Mouse (Mus musculus) left cerebral cortex, postnatal 25 days (tissue): ENCODE results near the gene Olfr487. TPM values are rescaled to one million over a fixed set of nuclear protein-coding genes. Genes with fewer than 3 reads are reported as not detected.
"Not testable (repeated sequence)": the region's sequence is repeated elsewhere in the genome, so short reads cannot be mapped to it uniquely, and the experiment has no call there.

Experiments
- DNase-seq, 2 experiments: peaks; one replicate each; pipeline ENCODE4 v3.0.0; 2022; ENCODE audit warnings: low spot score in 2 of 2, mixed read lengths in 1 of 2
- intact Hi-C: fragments of 180-260 bp; cut with DNase I; formaldehyde crosslinking; loops from one replicate; pipeline ENCODE4 v1.15.1; 2025
- total RNA-seq, 2 experiments: library from RNA; stranded (reverse); gene quantifications; 2 replicates each; pipeline ENCODE4 v1.2.3; 2021

Gene Olfr487
- total RNA-seq, result not detected

DNA sequence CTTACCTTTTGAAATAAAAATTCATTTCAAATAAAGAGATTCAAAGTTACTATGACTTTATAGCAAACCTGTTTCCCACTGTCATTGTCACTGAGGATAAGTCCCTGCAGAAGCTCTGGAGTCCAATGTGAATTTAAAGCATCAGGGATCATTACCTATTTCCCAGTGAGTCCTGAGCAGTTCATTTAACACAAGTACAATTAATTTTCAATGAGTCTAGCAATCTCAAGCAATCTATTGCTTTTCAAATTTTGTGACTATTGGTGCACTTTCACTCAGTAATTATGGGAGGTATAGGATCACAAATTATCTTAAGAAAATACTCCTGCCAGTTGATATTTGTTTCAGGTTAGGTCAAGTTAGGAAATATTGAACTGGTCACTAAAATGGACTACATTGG, at the start of gene Olfr487:
Gene Olfr487, minus strand, starts transcription at position 101 of the 400 bp plus-strand sequence.
- DNase-seq, intact Hi-C loops: not testable (repeated sequence)

DNA sequence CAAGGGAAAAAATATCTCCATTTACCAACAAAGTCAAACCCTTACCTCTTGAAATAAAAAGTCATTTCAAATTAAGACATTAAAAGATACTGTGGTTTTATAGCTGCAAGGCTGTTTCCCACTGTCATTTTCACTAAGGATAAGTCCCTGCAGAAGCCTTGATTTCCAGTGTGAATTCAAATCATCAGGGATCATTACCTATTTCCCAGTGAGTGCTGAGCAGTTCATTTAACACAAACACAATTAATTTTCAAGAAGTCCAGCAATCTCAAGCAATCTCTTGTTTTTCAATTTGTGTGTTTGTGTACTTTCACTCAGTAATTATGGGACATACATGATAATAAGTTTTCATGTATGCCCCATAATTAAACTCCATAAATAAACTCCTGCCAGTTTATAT, 43.8 kb upstream of the Olfr487 start, which contains the start of gene Olfr488:
Gene Olfr488, minus strand, starts transcription at position 101 of the 400 bp plus-strand sequence.
- DNase-seq, result no peak
- intact Hi-C loops, result no loop called here

- intact Hi-C loops, result no loop called here
- no peak for DNase-seq
Observed at GRCm38 (mm10) chr7:108233551-108233950, 19.1 kb upstream of the Olfr487 start.

GRCm38 (mm10) chr7:108196938-108197337, 17.5 kb downstream of the Olfr487 start:
- intact Hi-C loops, result no loop called here
- no peak for DNase-seq

DNA sequence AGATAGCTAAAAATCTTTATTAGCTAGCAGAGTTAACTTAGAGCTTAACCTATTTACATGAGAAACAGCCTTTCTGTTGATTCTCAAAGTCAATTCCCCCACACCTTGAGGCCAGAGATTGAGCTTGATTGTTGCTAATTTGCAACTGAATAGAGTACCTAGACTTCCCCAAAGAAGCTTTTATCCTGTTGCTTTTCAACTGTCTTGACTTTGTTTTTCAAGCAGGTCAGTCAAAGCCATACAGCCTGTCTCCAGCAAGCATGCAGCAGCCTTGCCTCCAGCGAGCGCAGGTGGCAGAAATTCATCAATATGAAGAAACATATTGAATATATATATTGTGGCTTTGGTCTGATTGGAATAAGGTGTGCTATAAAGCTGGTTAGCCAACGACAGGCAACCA, 18.1 kb downstream of the Olfr487 start:
- intact Hi-C loops, DNase-seq: not testable (repeated sequence)

GRCm38 (mm10) chr7:108192714-108193113, 21.7 kb downstream of the Olfr487 start:
- intact Hi-C loops, DNase-seq: not testable (repeated sequence)

DNA sequence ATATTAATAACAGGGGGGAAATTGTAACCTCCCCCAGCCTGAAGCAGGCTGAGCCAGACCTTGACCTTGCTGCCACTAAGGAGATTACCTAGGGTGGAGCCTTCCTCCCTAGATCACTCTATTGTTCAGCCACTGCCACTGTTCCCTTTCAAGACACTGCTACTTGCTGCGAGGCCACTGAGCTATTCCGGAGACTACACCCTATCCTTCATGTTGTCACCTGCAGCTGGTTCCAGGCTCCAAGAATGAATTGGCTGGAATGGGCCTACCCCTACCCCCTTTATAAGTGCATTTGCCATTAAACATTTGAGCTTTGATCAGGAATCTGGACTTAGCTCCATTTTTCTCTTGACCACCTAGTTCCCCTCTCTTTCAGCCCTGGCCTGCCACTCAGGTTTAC, 23.2 kb downstream of the Olfr487 start:
- DNase-seq, intact Hi-C loops: not testable (repeated sequence)

GRCm38 (mm10) chr7:108185237-108185636, 29.2 kb downstream of the Olfr487 start:
- intact Hi-C loops, DNase-seq: not testable (repeated sequence)

DNA sequence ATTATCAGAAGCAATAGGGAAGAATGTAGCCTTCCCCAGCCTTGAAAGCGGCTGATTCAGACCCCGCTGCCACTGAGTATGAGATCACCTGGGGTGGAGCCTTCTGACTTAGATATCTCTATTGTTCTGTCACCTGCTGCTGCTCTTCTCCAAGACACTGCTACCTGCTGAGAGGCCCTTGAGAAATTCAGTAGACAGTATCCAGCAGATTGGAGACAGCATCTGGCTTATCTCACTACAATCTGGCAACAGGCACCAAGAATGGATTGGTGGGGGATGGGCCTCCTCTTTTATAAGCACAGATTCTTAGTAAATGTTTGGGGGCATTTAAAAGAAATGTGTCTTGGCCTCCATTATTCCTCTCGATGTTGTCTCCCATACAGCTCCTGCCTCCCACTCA, 30.0 kb downstream of the Olfr487 start:
- intact Hi-C loops, DNase-seq: not testable (repeated sequence)

DNA sequence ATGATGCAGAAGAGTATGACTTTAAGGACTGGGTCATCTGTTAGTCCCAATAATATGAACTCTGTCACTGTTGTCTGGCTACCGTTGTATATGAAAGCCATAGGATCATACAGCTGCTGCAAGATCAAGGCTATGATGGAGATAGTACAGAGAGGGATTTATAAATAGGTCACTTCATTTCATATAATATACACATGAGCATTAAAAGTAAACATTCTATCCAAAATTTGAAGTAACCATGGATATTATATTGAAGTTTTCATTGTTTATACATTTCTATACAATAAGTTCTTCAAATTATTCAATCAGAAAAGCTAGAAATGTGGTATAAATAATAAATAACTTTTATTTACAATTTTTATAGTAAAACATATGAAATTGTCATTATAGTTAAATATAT, 41.8 kb downstream of the Olfr487 start, which contains the start of gene Olfr486:
Gene Olfr486, minus strand, starts transcription at position 101 of the 400 bp plus-strand sequence.
- DNase-seq, intact Hi-C loops: not testable (repeated sequence)

- DNase-seq, result no peak
- intact Hi-C loops, result no loop called here
Observed at GRCm38 (mm10) chr7:108159771-108160170, 54.7 kb downstream of the Olfr487 start, which contains the start of gene Olfr485. TSS of gene Olfr485 (minus strand) at chr7:108159871.

Other genes starting within 250 kb of the Olfr487 start
- gene Olfr476, start 249.8 kb downstream of the Olfr487 start, total RNA-seq, result not detected
- gene Olfr477, start 227.9 kb downstream of the Olfr487 start, total RNA-seq, result not detected
- gene Olfr478, start 180.6 kb downstream of the Olfr487 start, total RNA-seq, result not detected
- not detected for gene Olfr479, start 163.9 kb downstream of the Olfr487 start, total RNA-seq
- not detected for gene Olfr480, start 147.3 kb downstream of the Olfr487 start, total RNA-seq
- gene Olfr481, start 134.8 kb downstream of the Olfr487 start, total RNA-seq, result not detected
- gene Olfr482, start 117.0 kb downstream of the Olfr487 start, total RNA-seq, result 1 to 10 TPM; 1.6 to 1.9 TPM
- gene Olfr483, start 113.8 kb downstream of the Olfr487 start, total RNA-seq, result not detected
- not detected for gene Olfr484, start 87.2 kb downstream of the Olfr487 start, total RNA-seq
- gene Olfr485, start 54.8 kb downstream of the Olfr487 start, total RNA-seq, result not detected
- gene Olfr486, start 41.9 kb downstream of the Olfr487 start, total RNA-seq, result not detected
- gene Olfr488, start 43.7 kb upstream of the Olfr487 start, total RNA-seq, result not detected
- not detected for gene Olfr490, start 74.3 kb upstream of the Olfr487 start, total RNA-seq
- not detected for gene Olfr491, start 98.8 kb upstream of the Olfr487 start, total RNA-seq
- not detected for gene Olfr492, start 109.0 kb upstream of the Olfr487 start, total RNA-seq
- gene Olfr493, start 132.3 kb upstream of the Olfr487 start, total RNA-seq, result not detected
- gene Olfr494, start 150.7 kb upstream of the Olfr487 start, total RNA-seq, result not detected
- gene Olfr495, start 178.5 kb upstream of the Olfr487 start, total RNA-seq, result not detected
- gene Olfr497, start 205.8 kb upstream of the Olfr487 start, total RNA-seq, result not detected